In genomic region chr3:108389111-108389545, GRCm38 (mm10) we compare ENCODE assay signal across 8 mouse cellular contexts. TPM values are rescaled to one million over a fixed set of nuclear protein-coding genes. Genes with fewer than 3 reads are reported as not detected.
A peak's percentile ranks its signal among the peaks of the same experiment; 100 is the strongest.
DNase-seq lines count a peak whose midpoint lies in the region; ATAC-seq lines count a peak whose summit lies in the region.

No protein-coding gene starts in this region.

- H3K36me3 ChIP-seq in intestine, embryonic 14.5 days (ENCODE audit: control insufficient read depth, insufficient read depth, low read length) = peaks cover 23% of the 10 kb centered on the region

- no peaks in the 10 kb centered on the region for H3K27me3 ChIP-seq in intestine, embryonic 14.5 days (replicated peaks; ENCODE audit: control insufficient read depth, insufficient read depth, low read length)

- peak; percentile 71 for ATAC-seq in intestine, embryonic 14.5 days (replicated peaks; ENCODE audit: low FRiP score, low TSS enrichment, low read depth)
- ATAC-seq in megakaryocyte-erythroid progenitor cell, adult 5-6 weeks (replicated peaks; ENCODE audit: low FRiP score, low TSS enrichment, poor library complexity, severe bottlenecking) = peak; percentile 86

- no peak overlapping the region for H3K4me3 ChIP-seq in intestine, embryonic 14.5 days (ENCODE audit: low read depth, low read length)

- peaks cover 20% of the 10 kb centered on the region for H3K4me1 ChIP-seq in intestine, embryonic 14.5 days (replicated peaks; ENCODE audit: control insufficient read depth, insufficient read depth, low read length)

- peak; percentile 94 for DNase-seq in adrenal gland, adult 2 months
- peak; percentile 94 for DNase-seq in embryo, embryonic 11.5 days (ENCODE audit: low read depth, low spot score)
- peak; percentile 94 to 95 for DNase-seq in gastrocnemius, postnatal 36 days
- DNase-seq in intestine, embryonic 14.5 days (ENCODE audit: low spot score) = peak; percentile 99
- DNase-seq in left cerebral cortex, postnatal 10 days (ENCODE audit: extremely low spot score in 1 of 2, low spot score in 2 of 2) = peak; percentile 95
- DNase-seq in right cerebral cortex, postnatal 14 days = peak; percentile 95
- peak; percentile 98 for DNase-seq in urinary bladder, postnatal 25 days (ENCODE audit: low spot score)

- H3K27ac ChIP-seq in intestine, embryonic 14.5 days (ENCODE audit: low read depth) = no peak overlapping the region

- H3K4me2 ChIP-seq in intestine, embryonic 14.5 days (ENCODE audit: low read length) = peak overlapping the region; percentile 31; the same call in 1 of the 2 replicates

- intact Hi-C loops in gastrocnemius, postnatal 36 days (cut with DNase I) = loop anchor here (10.0 kb wide), 1 partner anchor 224 kb away; no protein-coding TSS in a partner anchor
- intact Hi-C loops in left cerebral cortex, postnatal 10 days (cut with DNase I) = loop anchor here (1.0 kb wide), 1 partner anchor 106 kb away; no protein-coding TSS in a partner anchor

- H3K9ac ChIP-seq in intestine, embryonic 14.5 days (ENCODE audit: low read length) = no peak overlapping the region

- WGBS in intestine, embryonic 14.5 days = 0% methylated on average over 5 of the region's 5 CpGs

- no peaks in the 10 kb centered on the region for H3K9me3 ChIP-seq in intestine, embryonic 14.5 days (ENCODE audit: control insufficient read depth, low read length)

RNA-seq across cellular contexts. Expression of gene Psrc1, which starts 5.5 kb away (rescaled TPM):
- 1 to 10 TPM in 1 of 2 experiments, under 1 TPM in 1; 0.66 to 1.3 TPM for total RNA-seq in adrenal gland, adult 2 months (2021)
- polyA plus RNA-seq in adrenal gland, adult 2 months (2012; rRNA removed) = 2.6 and 4.0 TPM in 2 replicates
- under 1 TPM; 0.26 to 0.32 TPM for total RNA-seq in gastrocnemius, postnatal 36 days (2021)
- polyA plus RNA-seq in intestine, embryonic 14.5 days (2014; fragmentation: Nextera tagmentation; extraction: Ambion mirVana) = 35.1 and 41.4 TPM in 2 replicates
- 1 to 10 TPM; 6.9 to 10.0 TPM for total RNA-seq in left cerebral cortex, postnatal 10 days (2021)
- 34.4 and 34.9 TPM in 2 replicates for total RNA-seq in megakaryocyte-erythroid progenitor cell, adult 5-6 weeks (2014; fragmentation: Nextera tagmentation)
- total RNA-seq in megakaryocyte-erythroid progenitor cell, adult 5-6 weeks (2017) = 13.6 and 24.9 TPM in 2 replicates

RNA-seq across cellular contexts. Expression of gene Mybphl, which starts 24.4 kb away (rescaled TPM):
- not detected for total RNA-seq in adrenal gland, adult 2 months (2021)
- polyA plus RNA-seq in adrenal gland, adult 2 months (2012; rRNA removed) = not detected in 2 replicates
- not detected for total RNA-seq in gastrocnemius, postnatal 36 days (2021)
- not detected in 2 replicates for polyA plus RNA-seq in intestine, embryonic 14.5 days (2014; fragmentation: Nextera tagmentation; extraction: Ambion mirVana)
- total RNA-seq in left cerebral cortex, postnatal 10 days (2021) = not detected
- total RNA-seq in megakaryocyte-erythroid progenitor cell, adult 5-6 weeks (2014; fragmentation: Nextera tagmentation) = not detected in 2 replicates
- total RNA-seq in megakaryocyte-erythroid progenitor cell, adult 5-6 weeks (2017) = not detected in 2 replicates

RNA-seq across cellular contexts. Expression of gene Celsr2, which starts 26.2 kb away (rescaled TPM):
- 1 to 10 TPM; 6.1 to 8.3 TPM for total RNA-seq in adrenal gland, adult 2 months (2021)
- polyA plus RNA-seq in adrenal gland, adult 2 months (2012; rRNA removed) = 9.9 and 17.1 TPM in 2 replicates
- 1 to 10 TPM; 6.4 to 8.2 TPM for total RNA-seq in gastrocnemius, postnatal 36 days (2021)
- polyA plus RNA-seq in intestine, embryonic 14.5 days (2014; fragmentation: Nextera tagmentation; extraction: Ambion mirVana) = 7.8 and 7.9 TPM in 2 replicates
- total RNA-seq in left cerebral cortex, postnatal 10 days (2021) = 100 to 1,000 TPM; 168 to 169 TPM
- total RNA-seq in megakaryocyte-erythroid progenitor cell, adult 5-6 weeks (2014; fragmentation: Nextera tagmentation) = 1.8 and 6.5 TPM in 2 replicates
- total RNA-seq in megakaryocyte-erythroid progenitor cell, adult 5-6 weeks (2017) = 0.42 and 2.3 TPM in 2 replicates

RNA-seq across cellular contexts. Expression of gene Sars, which starts 55.9 kb away (rescaled TPM):
- 100 to 1,000 TPM; 198 to 212 TPM for total RNA-seq in adrenal gland, adult 2 months (2021)
- 23.8 and 32.6 TPM in 2 replicates for polyA plus RNA-seq in adrenal gland, adult 2 months (2012; rRNA removed)
- total RNA-seq in gastrocnemius, postnatal 36 days (2021) = 100 to 1,000 TPM; 114 to 119 TPM
- 136 and 140 TPM in 2 replicates for polyA plus RNA-seq in intestine, embryonic 14.5 days (2014; fragmentation: Nextera tagmentation; extraction: Ambion mirVana)
- total RNA-seq in left cerebral cortex, postnatal 10 days (2021) = 100 to 1,000 TPM; 212 to 216 TPM
- total RNA-seq in megakaryocyte-erythroid progenitor cell, adult 5-6 weeks (2014; fragmentation: Nextera tagmentation) = 58.8 and 69.7 TPM in 2 replicates
- 456 and 521 TPM in 2 replicates for total RNA-seq in megakaryocyte-erythroid progenitor cell, adult 5-6 weeks (2017)

Comparison
In these comparisons a context has a peak if more than half of its experiments do, and no peak if none do; other contexts are left out.
1. RNA of gene Celsr2, which starts 26.2 kb away (total RNA-seq): 168 to 169 TPM in left cerebral cortex, postnatal 10 days; 6.1 to 8.3 TPM in adrenal gland, adult 2 months, 6.4 to 8.2 TPM in gastrocnemius, postnatal 36 days and 0.42 to 6.5 TPM in megakaryocyte-erythroid progenitor cell, adult 5-6 weeks; every median in the first group is over 10 times any median in the second.
2. Peak in every context shown above with its lines, with median percentiles within 50 percentile points of each other: DNase-seq.